Mouse (Mus musculus) stomach, postnatal 0 days (tissue): Measurements from ENCODE around the gene Dpp7.

Experiments used
- CTCF ChIP-seq: IDR thresholded peaks from 2 replicates; pipeline ENCODE4 v1.5.1; 2016; ENCODE audit warnings: antibody characterized with exemption, low read depth, mild to moderate bottlenecking, moderate library complexity
- EP300 ChIP-seq: optimal IDR thresholded peaks from 2 replicates; pipeline ENCODE3; 2016; ENCODE audit warnings: antibody characterized with exemption

DNA sequence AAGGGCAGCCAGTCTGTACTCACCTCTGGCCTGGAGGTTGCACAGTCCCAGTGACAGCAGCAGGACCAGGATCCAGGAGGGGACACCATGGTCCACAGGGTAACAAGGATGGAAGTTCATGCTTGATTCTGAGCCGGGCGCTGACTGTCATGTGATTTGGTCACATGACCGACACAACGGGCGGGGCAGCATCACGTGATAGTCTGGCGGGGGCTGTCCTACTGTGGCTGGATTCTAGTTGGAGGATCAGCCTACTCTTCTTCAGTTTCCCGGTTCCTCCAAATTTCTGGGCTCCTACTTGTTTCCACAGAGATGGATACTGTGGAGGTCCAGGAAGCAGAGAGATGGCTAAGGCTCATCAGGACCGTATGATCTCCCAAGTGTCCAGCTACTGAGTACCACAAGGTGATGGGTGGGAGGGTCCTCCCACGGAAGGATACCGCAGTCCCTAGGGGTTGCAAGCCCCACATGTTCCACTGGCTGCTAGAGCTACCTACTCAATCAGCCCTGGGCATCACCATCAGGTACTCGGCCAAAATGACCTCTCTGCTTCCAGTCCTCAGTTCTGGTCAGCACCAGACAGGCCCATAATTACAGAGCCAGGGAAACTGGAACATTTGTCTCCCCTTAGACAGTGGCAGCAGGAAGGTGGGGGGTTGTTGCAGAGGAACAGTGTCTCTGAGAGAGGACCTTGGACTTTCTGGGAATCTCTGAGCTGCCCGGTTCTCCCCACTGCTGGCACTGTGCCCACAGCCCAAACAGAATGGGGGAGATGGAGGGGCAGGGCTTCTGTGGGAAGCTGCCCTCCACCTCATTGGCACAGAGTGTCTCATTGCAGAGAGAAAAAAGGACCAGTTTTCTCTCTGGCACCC is at the start of gene Dpp7:
- TF ChIP-seq EP300, result no peak
- TF ChIP-seq CTCF, result no peak
